Comparison of ENCODE assay signal across 8 mouse cellular contexts in genomic region chr5:117408216-117408615, GRCm38 (mm10). TPM values are rescaled to one million over a fixed set of nuclear protein-coding genes. Genes with fewer than 3 reads are reported as not detected.
DNase-seq lines count a peak whose midpoint lies in the region; ATAC-seq and TF ChIP-seq lines count a peak whose summit lies in the region.

No protein-coding gene starts in this region.

- TF ChIP-seq CTCF in gastrocnemius, adult 2 months (IDR thresholded peaks at IDR 0.05), result peak; percentile 61

- no peak for ATAC-seq in erythroblast, adult 5-6 weeks (replicated peaks; ENCODE audit: low FRiP score, poor library complexity, severe bottlenecking)

- DNase-seq in gastrocnemius, adult 2 months, result peak; percentile 36
- no peak for DNase-seq in gastrocnemius, adult 8-10 months (ENCODE audit: low spot score in 2 of 2)
- peak; percentile 11 for DNase-seq in ovary, postnatal 36 days (ENCODE audit: low spot score)
- DNase-seq in ovary, adult 18-20 months (ENCODE audit: low spot score), result no peak
- peak; percentile 27 for DNase-seq in c-Kit-positive CD71-positive TER-119-positive erythroid progenitor cells, embryonic 14.5 days (ENCODE audit: low spot score)
- DNase-seq in lung, postnatal 36 days, result peak; percentile 72
- no peak for DNase-seq in urinary bladder, adult 2 months (ENCODE audit: low spot score)

- H3K4me3 ChIP-seq in gastrocnemius, adult 2 months, result no peak overlapping the region

- intact Hi-C loops in gastrocnemius, adult 2 months (cut with DNase I), result loop anchor here (2.0 to 5.0 kb wide), 2 partner anchors 49 to 101 kb away; no protein-coding TSS in a partner anchor

- H3K27ac ChIP-seq in gastrocnemius, adult 2 months, result no peak overlapping the region

RNA-seq across cellular contexts. Expression of gene Ksr2, which starts 5.6 kb away (rescaled TPM):
- total RNA-seq in gastrocnemius, adult 2 months (2021), result under 1 TPM; 0.03 to 0.11 TPM
- under 1 TPM; 0.05 to 0.17 (median 0.09) TPM for total RNA-seq in gastrocnemius, adult 8-10 months (2022)
- polyA plus RNA-seq in urinary bladder, adult 2 months (2012; rRNA removed), result 0.83 and 1.9 TPM in 2 replicates
- total RNA-seq in erythroblast, adult 5-6 weeks (2015; ENCODE audit: low replicate concordance), result 0.21 TPM in 1 of 2 replicates, not detected in the other
- total RNA-seq in erythroblast, adult 5-6 weeks (2017; ENCODE audit: low replicate concordance), result under 0.01 TPM in 1 of 2 replicates, not detected in the other

RNA-seq across cellular contexts. Expression of gene Rfc5, which starts 19.4 kb away (rescaled TPM):
- 1 to 10 TPM in 1 of 2 experiments, under 1 TPM in 1; 0.84 to 1.1 TPM for total RNA-seq in gastrocnemius, adult 2 months (2021)
- 1 to 10 TPM in 3 of 4 experiments, under 1 TPM in 1; 0.89 to 1.8 (median 1.2) TPM for total RNA-seq in gastrocnemius, adult 8-10 months (2022)
- polyA plus RNA-seq in urinary bladder, adult 2 months (2012; rRNA removed), result 13.0 and 15.4 TPM in 2 replicates
- 10.7 and 21.7 TPM in 2 replicates for total RNA-seq in erythroblast, adult 5-6 weeks (2015; ENCODE audit: low replicate concordance)
- total RNA-seq in erythroblast, adult 5-6 weeks (2017; ENCODE audit: low replicate concordance), result 12.1 and 15.8 TPM in 2 replicates

RNA-seq across cellular contexts. Expression of gene Wsb2, which starts 51.1 kb away (rescaled TPM):
- total RNA-seq in gastrocnemius, adult 2 months (2021), result 10 to 100 TPM; 88.0 to 97.7 TPM
- 100 to 1,000 TPM in 3 of 4 experiments, 10 to 100 TPM in 1; 94.3 to 146 (median 115) TPM for total RNA-seq in gastrocnemius, adult 8-10 months (2022)
- 86.6 and 94.6 TPM in 2 replicates for polyA plus RNA-seq in urinary bladder, adult 2 months (2012; rRNA removed)
- total RNA-seq in erythroblast, adult 5-6 weeks (2015; ENCODE audit: low replicate concordance), result 2.9 and 5.6 TPM in 2 replicates
- 3.1 and 4.2 TPM in 2 replicates for total RNA-seq in erythroblast, adult 5-6 weeks (2017; ENCODE audit: low replicate concordance)

Comparison
In these comparisons a context has a peak if more than half of its experiments do, and no peak if none do; other contexts are left out.
1. DNase-seq: peak in gastrocnemius, adult 2 months (single experiment), ovary, postnatal 36 days (single experiment), c-Kit-positive CD71-positive TER-119-positive erythroid progenitor cells, embryonic 14.5 days (single experiment) and lung, postnatal 36 days (single experiment); none in gastrocnemius, adult 8-10 months (0 of 2), ovary, adult 18-20 months (single experiment) and urinary bladder, adult 2 months (single experiment).
2. RNA of gene Rfc5, which starts 19.4 kb away (total RNA-seq): 10.7 to 21.7 TPM in erythroblast, adult 5-6 weeks; 0.89 to 1.8 TPM in gastrocnemius, adult 8-10 months and 0.84 to 1.1 TPM in gastrocnemius, adult 2 months; every median in the first group is over 4 times any median in the second.
3. RNA of gene Wsb2, which starts 51.1 kb away (total RNA-seq): 94.3 to 146 TPM in gastrocnemius, adult 8-10 months and 88.0 to 97.7 TPM in gastrocnemius, adult 2 months; 2.9 to 5.6 TPM in erythroblast, adult 5-6 weeks; every median in the first group is over 10 times any median in the second.